Mouse (Mus musculus) forebrain, postnatal 0 days (tissue): ENCODE results near the gene Anks1b. TPM values are rescaled to one million over a fixed set of nuclear protein-coding genes. Genes with fewer than 3 reads are reported as not detected.

Experiments
- ATAC-seq: fragments of 200-750 bp; cut with Nextera tagmentation; 2 replicates; pipeline ENCODE4 v1.8.0; 2017; ENCODE audit warnings: mild to moderate bottlenecking, moderate library complexity
- DNase-seq: peaks from one replicate; pipeline ENCODE4 v3.0.0-alpha.2; 2015
- H3K27ac ChIP-seq: fragments of 300-500 bp; sonication (generic); 2 replicates; pipeline ENCODE4 v1.5.1; 2014; ENCODE audit warnings: low read depth, mild to moderate bottlenecking, antibody characterized with exemption, low read length, moderate library complexity, mixed read lengths
- H3K27me3 ChIP-seq: fragments of 300-500 bp; sonication (generic); 2 replicates; pipeline ENCODE4 v1.6.1; 2014; ENCODE audit warnings: mild to moderate bottlenecking, low read length, mixed read lengths; ENCODE audit not compliant: insufficient read depth
- H3K36me3 ChIP-seq: fragments of 300-500 bp; sonication (generic); 2 replicates; pipeline ENCODE4 v1.6.1; 2014; ENCODE audit warnings: mild to moderate bottlenecking, moderate library complexity; ENCODE audit not compliant: insufficient read depth
- H3K4me1 ChIP-seq: fragments of 300-500 bp; sonication (generic); 2 replicates; pipeline ENCODE4 v1.6.1; 2014; ENCODE audit warnings: antibody characterized with exemption; ENCODE audit not compliant: insufficient read depth
- H3K4me2 ChIP-seq: fragments of 300-500 bp; sonication (generic); 2 replicates; pipeline ENCODE4 v1.6.1; 2014; ENCODE audit warnings: low read depth, mild to moderate bottlenecking, moderate library complexity
- H3K4me3 ChIP-seq: fragments of 300-500 bp; sonication (generic); 2 replicates; pipeline ENCODE4 v1.5.1; 2014; ENCODE audit warnings: low read depth, low read length, mixed read lengths
- H3K9ac ChIP-seq: fragments of 300-500 bp; sonication (generic); 2 replicates; pipeline ENCODE4 v1.6.1; 2014; ENCODE audit warnings: mild to moderate bottlenecking
- H3K9me3 ChIP-seq: fragments of 300-500 bp; sonication (generic); 2 replicates; pipeline ENCODE4 v1.6.1; 2016; ENCODE audit warnings: low read length
- CTCF ChIP-seq: sonication (generic); IDR thresholded peaks from 2 replicates; pipeline ENCODE4 v1.5.1; 2016; ENCODE audit warnings: antibody characterized with exemption, control low read depth, low read depth
- WGBS: fragments of 180-500 bp; shearing (Covaris S2); extraction: QIAGEN DNeasy Blood & Tissue Kit; methylation state at CpG from one replicate; pipeline ENCODE4 v1.1.7; 2014; 5-methylcytosine and 5-hydroxymethylcytosine counted together
- polyA plus RNA-seq: library from polyadenylated mRNA; unstranded; fragments of >200 nt; fragmentation: Nextera tagmentation; extraction: Ambion mirVana; gene quantifications from 2 replicates; pipeline ENCODE4 v1.2.1, GENCODE M21; 2015
- total RNA-seq: library from RNA; depleted of rRNA; stranded (reverse); fragments of >200 nt; gene quantifications from 2 replicates; pipeline ENCODE4 v1.2.3, GENCODE M21; 2014

Gene Anks1b
- total and polyA plus RNA-seq, 2 experiments from 2014 or later, result 120 to 145 TPM

DNA sequence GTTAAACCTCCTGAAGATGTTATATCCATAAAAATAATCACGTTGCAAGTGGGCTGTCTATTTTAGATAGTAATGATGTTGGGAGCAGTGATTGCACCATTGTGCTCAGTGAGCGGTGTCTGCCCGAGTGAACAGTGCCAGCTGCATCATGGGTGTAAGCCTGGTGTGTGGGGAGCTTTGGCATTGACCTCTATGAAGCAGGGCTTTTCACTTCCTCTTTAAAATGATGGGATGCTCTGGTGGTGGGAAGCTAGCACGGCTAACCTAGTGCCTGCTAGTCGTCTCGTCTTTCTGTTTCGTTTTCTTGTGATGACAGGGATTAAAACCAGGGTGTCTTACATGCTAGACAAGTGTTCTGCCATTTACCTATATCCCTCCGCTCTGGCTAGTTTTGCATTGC is 10.3 kb downstream of the Anks1b start:
- H3K36me3 ChIP-seq, result no peaks in the 10 kb centered on the region
- no peak overlapping the region for H3K27ac ChIP-seq
- no peak overlapping the region for H3K4me3 ChIP-seq
- H3K9me3 ChIP-seq, result no peaks in the 10 kb centered on the region
- DNase-seq (no peak), ATAC-seq (no peak)
- H3K9ac ChIP-seq, result no peak overlapping the region
- 85% methylated on average over 8 of the region's 8 CpGs for WGBS
- no peaks in the 10 kb centered on the region for H3K27me3 ChIP-seq
- no peaks in the 10 kb centered on the region for H3K4me1 ChIP-seq
- TF ChIP-seq CTCF, result no peak
- no peak overlapping the region for H3K4me2 ChIP-seq

DNA sequence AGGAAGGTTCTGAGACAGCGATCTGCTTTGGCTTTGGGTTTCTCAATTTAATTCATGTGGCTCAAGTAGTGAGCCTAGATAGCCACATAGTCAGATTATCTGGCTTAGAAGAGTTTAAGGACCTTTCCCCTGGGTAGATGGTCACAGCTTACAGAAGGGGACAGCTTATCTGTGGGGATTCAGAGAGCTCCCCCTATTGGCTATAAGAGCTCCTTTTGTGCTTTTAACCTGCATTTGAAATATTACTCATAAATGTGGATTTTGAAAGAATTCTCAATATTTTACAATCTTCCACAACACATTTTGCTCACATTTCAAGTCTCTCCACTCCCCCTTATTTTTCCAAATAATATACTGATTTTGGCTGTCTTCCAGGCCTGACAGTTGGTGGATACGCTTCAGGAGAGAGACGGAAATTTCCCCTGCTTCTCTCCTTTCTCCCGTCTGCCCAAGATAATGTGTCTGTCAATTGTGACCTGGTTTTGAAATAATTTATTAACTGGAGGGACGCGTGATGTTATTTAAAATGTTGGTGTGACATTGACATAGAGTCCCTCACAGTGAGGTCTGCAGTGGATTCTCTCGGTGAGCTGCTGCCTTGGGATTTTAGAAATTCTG is 29.5 kb downstream of the Anks1b start:
- DNase-seq (peak; percentile 10), ATAC-seq (no peak)
- Histone ChIP-seq H3K4me1 (no peaks in the 10 kb centered on the region), H3K4me2 (no peak overlapping the region), H3K27me3 (no peaks in the 10 kb centered on the region), H3K9me3 (no peaks in the 10 kb centered on the region), H3K4me3 (no peak overlapping the region), H3K36me3 (no peaks in the 10 kb centered on the region), H3K27ac (no peak overlapping the region), H3K9ac (no peak overlapping the region)
- TF ChIP-seq CTCF, result no peak
- WGBS, result 49% methylated on average over 7 of the region's 7 CpGs

DNA sequence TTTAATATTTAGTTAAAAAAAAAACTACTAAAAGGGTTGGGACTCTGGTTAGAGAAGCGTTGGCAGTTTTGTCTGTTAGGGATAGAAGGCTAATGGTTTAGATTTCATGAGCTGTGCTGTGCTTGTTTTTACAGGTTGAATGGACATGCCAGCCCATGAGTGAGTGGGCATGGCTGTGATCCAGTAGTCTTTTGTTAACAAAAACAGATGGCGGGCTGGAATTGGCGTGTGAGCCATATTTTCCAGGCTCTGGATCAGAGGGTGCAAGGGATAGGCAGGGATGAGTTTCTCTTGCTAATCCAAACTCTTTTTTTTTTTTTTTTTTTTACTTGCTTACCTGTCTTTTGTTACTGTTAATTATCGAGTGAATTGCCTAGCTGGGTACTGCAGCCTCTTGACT is 38.6 kb downstream of the Anks1b start:
- no peaks in the 10 kb centered on the region for H3K27me3 ChIP-seq
- ATAC-seq (peak; percentile 29; the same call in 1 of the 2 replicates), DNase-seq (peak; percentile 56)
- H3K4me2 ChIP-seq, result no peak overlapping the region
- no peak overlapping the region for H3K27ac ChIP-seq
- H3K9ac ChIP-seq, result no peak overlapping the region
- H3K9me3 ChIP-seq, result no peaks in the 10 kb centered on the region
- no peaks in the 10 kb centered on the region for H3K36me3 ChIP-seq
- 46% methylated on average over 4 of the region's 4 CpGs for WGBS
- no peak for TF ChIP-seq CTCF
- H3K4me1 ChIP-seq, result peaks cover 3% of the 10 kb centered on the region; the same call in 1 of the 2 replicates
- no peak overlapping the region for H3K4me3 ChIP-seq

DNA sequence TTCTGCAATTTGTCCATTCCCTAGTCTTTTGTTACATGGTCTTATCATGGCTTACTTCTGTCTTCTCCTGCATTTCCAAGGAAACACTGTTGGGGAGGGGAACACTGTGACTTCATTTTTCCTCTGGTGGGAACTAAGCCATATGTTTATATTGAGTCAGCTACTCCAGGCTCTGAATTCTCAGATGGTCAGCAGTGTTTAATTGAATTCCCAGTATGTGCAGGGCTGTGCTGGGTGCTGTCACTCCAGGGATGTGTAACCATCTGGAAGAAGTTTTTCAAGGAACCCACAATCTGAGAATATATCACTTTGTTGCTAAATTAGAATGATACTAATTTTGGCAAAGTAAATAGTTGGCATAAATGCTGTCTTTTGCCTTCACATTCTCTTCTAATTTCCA is 39.9 kb downstream of the Anks1b start:
- Histone ChIP-seq H3K27me3 (no peaks in the 10 kb centered on the region), H3K9ac (no peak overlapping the region), H3K4me1 (peaks cover 3% of the 10 kb centered on the region; the same call in 1 of the 2 replicates), H3K4me2 (no peak overlapping the region), H3K27ac (no peak overlapping the region), H3K9me3 (no peaks in the 10 kb centered on the region), H3K4me3 (no peak overlapping the region), H3K36me3 (no peaks in the 10 kb centered on the region)
- ATAC-seq (0 out of 2 replicates have a peak, but pooled peaks have one; percentile 12), DNase-seq (peak; percentile 22)
- no peak for TF ChIP-seq CTCF

DNA sequence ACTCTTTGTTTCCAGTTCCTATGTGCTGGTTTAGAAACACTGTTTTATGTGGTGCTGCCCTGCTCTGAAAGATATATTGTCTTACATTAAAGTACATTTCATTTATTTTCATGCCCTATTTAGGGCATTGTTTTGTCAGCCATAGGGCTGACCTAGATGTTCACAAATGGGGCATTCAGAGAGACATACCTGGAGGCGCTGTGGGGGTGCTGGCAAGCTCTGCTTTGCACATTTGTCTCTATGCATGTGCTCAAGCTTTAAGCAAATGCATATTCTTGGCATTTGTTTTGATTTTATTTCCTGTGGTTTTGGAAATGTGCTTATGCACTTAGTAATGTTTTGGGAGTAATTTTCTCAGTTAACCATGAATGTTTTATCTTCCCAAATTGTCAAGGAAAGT is 43.8 kb downstream of the Anks1b start:
- no peak for DNase-seq

DNA sequence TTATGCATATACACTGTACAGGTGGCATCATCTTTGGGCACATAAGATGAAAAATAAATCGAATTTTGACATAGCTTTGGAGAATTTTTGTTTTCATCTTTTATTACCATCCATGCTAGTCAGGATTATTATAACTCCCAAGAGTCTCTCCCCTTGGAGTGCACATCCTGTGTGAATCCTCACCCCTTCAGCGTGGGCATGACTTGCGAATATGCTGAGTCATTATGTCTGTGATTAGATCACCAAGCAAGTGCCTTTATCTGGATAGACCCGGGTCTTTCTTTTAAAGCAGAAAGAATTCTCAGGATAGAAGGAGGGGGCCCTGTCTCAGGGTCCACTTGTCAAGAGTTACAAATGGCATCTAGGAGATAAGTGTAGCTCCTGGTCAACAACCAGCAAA is 48.7 kb downstream of the Anks1b start:
- H3K9me3 ChIP-seq, result peaks cover 10% of the 10 kb centered on the region
- no peaks in the 10 kb centered on the region for H3K4me1 ChIP-seq
- ATAC-seq (no peak), DNase-seq (no peak)
- no peak overlapping the region for H3K27ac ChIP-seq
- H3K9ac ChIP-seq, result no peak overlapping the region
- no peak overlapping the region for H3K4me3 ChIP-seq
- no peak for TF ChIP-seq CTCF
- WGBS, result 83% methylated on average over 4 of the region's 4 CpGs
- no peaks in the 10 kb centered on the region for H3K36me3 ChIP-seq
- no peak overlapping the region for H3K4me2 ChIP-seq
- no peaks in the 10 kb centered on the region for H3K27me3 ChIP-seq

More for the DNA sequence above, 43.8 kb downstream of the Anks1b start:
- no peak overlapping the region for H3K4me3 ChIP-seq
- 71% methylated on average over 1 of the region's 1 CpGs for WGBS
- no peaks in the 10 kb centered on the region for H3K27me3 ChIP-seq
- H3K36me3 ChIP-seq, result no peaks in the 10 kb centered on the region
- ATAC-seq, result no peak
- no peak for TF ChIP-seq CTCF
- no peaks in the 10 kb centered on the region for H3K9me3 ChIP-seq
- H3K9ac ChIP-seq, result no peak overlapping the region
- no peak overlapping the region for H3K27ac ChIP-seq
- no peak overlapping the region for H3K4me2 ChIP-seq
- peaks cover 3% of the 10 kb centered on the region; the same call in 1 of the 2 replicates for H3K4me1 ChIP-seq

DNA sequence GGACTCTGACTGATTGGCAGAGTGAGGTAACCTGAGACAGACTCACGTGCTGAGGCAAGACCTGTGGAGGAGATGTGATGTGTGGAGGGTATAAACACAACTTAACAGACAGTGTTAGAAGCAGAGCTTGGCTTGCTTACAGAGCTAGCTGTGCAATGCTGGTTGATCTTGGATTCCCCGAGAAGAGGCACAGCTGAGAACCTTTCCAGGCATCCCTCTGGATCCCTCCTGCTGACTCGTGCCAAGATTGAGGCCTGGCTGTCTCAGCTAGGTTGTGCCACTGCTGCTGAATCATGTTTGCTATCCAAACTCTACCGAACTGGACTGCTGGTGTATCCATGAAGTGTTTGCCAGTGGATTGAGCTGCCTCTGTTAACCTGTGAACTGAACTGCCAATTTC is 68.9 kb downstream of the Anks1b start:
- TF ChIP-seq CTCF, result no peak
- no peak overlapping the region for H3K4me2 ChIP-seq
- DNase-seq (no peak), ATAC-seq (no peak)
- H3K36me3 ChIP-seq, result no peaks in the 10 kb centered on the region
- no peaks in the 10 kb centered on the region for H3K27me3 ChIP-seq
- H3K4me3 ChIP-seq, result no peak overlapping the region
- no peaks in the 10 kb centered on the region for H3K9me3 ChIP-seq
- no peak overlapping the region for H3K27ac ChIP-seq
- H3K4me1 ChIP-seq, result no peaks in the 10 kb centered on the region
- WGBS, result 78% methylated on average over 4 of the region's 4 CpGs
- no peak overlapping the region for H3K9ac ChIP-seq
